In genomic region chr10:79780664-79781015, GRCm38 (mm10) we compare ENCODE assay signal across 8 mouse cellular contexts. TPM values are rescaled to one million over a fixed set of nuclear protein-coding genes. Genes with fewer than 3 reads are reported as not detected.
DNase-seq lines count a peak whose midpoint lies in the region; ATAC-seq and TF ChIP-seq lines count a peak whose summit lies in the region.

No protein-coding gene starts in this region.

- WGBS in heart, embryonic 14.5 days, result 2% methylated on average over 13 of the region's 13 CpGs
- WGBS in limb, embryonic 10.5 days, result 2% methylated on average over 13 of the region's 13 CpGs
- under 1% methylated on average over 13 of the region's 13 CpGs for WGBS in midbrain, embryonic 14.5 days

- ATAC-seq in heart, embryonic 14.5 days (ENCODE audit: insufficient number of reproducible peaks, insufficient read depth, low FRiP score, low read depth), result no peak
- ATAC-seq in midbrain, embryonic 14.5 days (ENCODE audit: low FRiP score, low TSS enrichment), result no peak; the same call in 1 of the 2 replicates
- no peak; the same call in 1 of the 2 replicates for ATAC-seq in erythroid progenitor cell, adult 5-6 weeks (replicated peaks; ENCODE audit: low FRiP score, poor library complexity, severe bottlenecking)

- H3K4me3 ChIP-seq in heart, embryonic 14.5 days (ENCODE audit: control insufficient read depth in 1 of 2, insufficient read depth in 1 of 2, low read depth in 1 of 2, low read length in 2 of 2), result peak overlapping the region; percentile 37 to 58
- H3K4me3 ChIP-seq in ES-E14 (ENCODE audit: insufficient read depth in 1 of 2, low read depth in 1 of 2, low read length in 2 of 2, poor library complexity in 1 of 2, severe bottlenecking in 1 of 2), result peak overlapping the region; percentile 65 to 69
- peak overlapping the region; percentile 22 for H3K4me3 ChIP-seq in embryonic fibroblast, embryonic 13.5 days (ENCODE audit: insufficient read depth, low read length)
- H3K4me3 ChIP-seq in limb, embryonic 10.5 days, result peak overlapping the region; percentile 54
- H3K4me3 ChIP-seq in midbrain, embryonic 14.5 days (replicated peaks; ENCODE audit: low read depth, low read length), result peak overlapping the region; percentile 40

- no peaks in the 10 kb centered on the region for H3K9me3 ChIP-seq in heart, embryonic 14.5 days (ENCODE audit: control insufficient read depth, low read length)
- no peaks in the 10 kb centered on the region for H3K9me3 ChIP-seq in ES-E14 (ENCODE audit: control insufficient read depth, insufficient read depth, low read depth, low read length)
- no peaks in the 10 kb centered on the region for H3K9me3 ChIP-seq in limb, embryonic 10.5 days (replicated peaks)
- H3K9me3 ChIP-seq in midbrain, embryonic 14.5 days (ENCODE audit: control insufficient read depth, low read length), result no peaks in the 10 kb centered on the region

- in situ Hi-C loops in ES-E14 (cut with MboI; ENCODE audit: low sequenced_read_pairs in 2 of 2, unreplicated experiment in 2 of 2), result no loop called here

- no peak for DNase-seq in heart, postnatal 25 days (ENCODE audit: low spot score)
- peak; percentile 93 for DNase-seq in ES-E14 (ENCODE audit: low read depth, low spot score)
- DNase-seq in limb, embryonic 10.5 days (ENCODE audit: low spot score), result no peak
- peak; percentile 64 for DNase-seq in midbrain, embryonic 14.5 days
- no peak for DNase-seq in cerebellum, adult 18-20 months

- peaks cover 16% of the 10 kb centered on the region for H3K27me3 ChIP-seq in heart, embryonic 14.5 days (ENCODE audit: control insufficient read depth, insufficient read depth, low read length)
- H3K27me3 ChIP-seq in limb, embryonic 10.5 days (ENCODE audit: low read depth, poor library complexity, severe bottlenecking), result peaks cover 88% of the 10 kb centered on the region
- H3K27me3 ChIP-seq in midbrain, embryonic 14.5 days (ENCODE audit: control insufficient read depth, insufficient read depth, low read length), result peaks cover 37% of the 10 kb centered on the region; the same call in 1 of the 2 replicates

- peak overlapping the region; percentile 83 for H3K4me2 ChIP-seq in heart, embryonic 14.5 days (ENCODE audit: low read length)
- H3K4me2 ChIP-seq in midbrain, embryonic 14.5 days (ENCODE audit: low read length), result peak overlapping the region; percentile 70

- no peak overlapping the region for H3K27ac ChIP-seq in heart, embryonic 14.5 days (replicated peaks in 1 of 2; ENCODE audit: control insufficient read depth in 1 of 2, insufficient read depth in 1 of 2, low read depth in 2 of 2, low read length in 2 of 2)
- no peak overlapping the region for H3K27ac ChIP-seq in ES-E14 (ENCODE audit: insufficient read depth, low read depth, low read length, poor library complexity, severe bottlenecking)
- H3K27ac ChIP-seq in embryonic fibroblast, embryonic 13.5 days (ENCODE audit: insufficient read depth, low read length), result no peak overlapping the region
- H3K27ac ChIP-seq in limb, embryonic 10.5 days, result peak overlapping the region; percentile 21; the same call in 1 of the 2 replicates
- no peak overlapping the region for H3K27ac ChIP-seq in midbrain, embryonic 14.5 days (replicated peaks; ENCODE audit: low read depth, low read length)

- peaks cover 21 to 33% of the 10 kb centered on the region in 2 experiments for H3K4me1 ChIP-seq in heart, embryonic 14.5 days (ENCODE audit: control insufficient read depth in 2 of 2, insufficient read depth in 2 of 2, low read length in 2 of 2)
- peaks cover 0 to 26% of the 10 kb centered on the region in 2 experiments; a peak in 2 of 4 replicates for H3K4me1 ChIP-seq in ES-E14 (ENCODE audit: control insufficient read depth in 2 of 2, insufficient read depth in 2 of 2, low read length in 2 of 2, poor library complexity in 1 of 2)
- peaks cover 4% of the 10 kb centered on the region; the same call in 1 of the 2 replicates for H3K4me1 ChIP-seq in embryonic fibroblast, embryonic 13.5 days (ENCODE audit: control insufficient read depth, insufficient read depth, low read length)
- H3K4me1 ChIP-seq in limb, embryonic 10.5 days, result peaks cover 49% of the 10 kb centered on the region
- H3K4me1 ChIP-seq in midbrain, embryonic 14.5 days (ENCODE audit: control insufficient read depth, insufficient read depth, low read length), result peaks cover 7% of the 10 kb centered on the region; the same call in 1 of the 2 replicates

- no peak for TF ChIP-seq POLR2A in embryonic fibroblast, embryonic 13.5 days (IDR thresholded peaks at IDR 0.05; ENCODE audit: low read depth, low read length)

- TF ChIP-seq CTCF in embryonic fibroblast, embryonic 13.5 days (IDR thresholded peaks at IDR 0.05; ENCODE audit: borderline replicate concordance, insufficient read depth, low read length), result no peak

- intact Hi-C loops in heart, postnatal 25 days (cut with DNase I), result no loop called here

- no peak overlapping the region for H3K9ac ChIP-seq in heart, embryonic 14.5 days (ENCODE audit: low read length)
- no peak overlapping the region for H3K9ac ChIP-seq in ES-E14 (ENCODE audit: insufficient read depth, low read depth, low read length, poor library complexity, severe bottlenecking)
- no peak overlapping the region for H3K9ac ChIP-seq in midbrain, embryonic 14.5 days (replicated peaks; ENCODE audit: low read length)

- H3K36me3 ChIP-seq in heart, embryonic 14.5 days (ENCODE audit: control insufficient read depth, insufficient read depth, low read length), result no peaks in the 10 kb centered on the region
- no peaks in the 10 kb centered on the region for H3K36me3 ChIP-seq in ES-E14 (ENCODE audit: control insufficient read depth, insufficient read depth, low read length, poor library complexity, severe bottlenecking)
- H3K36me3 ChIP-seq in limb, embryonic 10.5 days, result no peaks in the 10 kb centered on the region
- H3K36me3 ChIP-seq in midbrain, embryonic 14.5 days (ENCODE audit: control insufficient read depth, insufficient read depth, low read length), result no peaks in the 10 kb centered on the region

TF ChIP-seq in ES-E14, 5 proteins besides CTCF, POLR2A, EP300 and RAD21 (continues in another document):
- no peak for TF ChIP-seq HCFC1 (IDR thresholded peaks at IDR 0.05; ENCODE audit: borderline replicate concordance, insufficient read depth, low read length)

RNA-seq across cellular contexts. Expression of gene Fstl3, which starts 3.6 kb away (rescaled TPM):
- polyA plus RNA-seq in heart, embryonic 14.5 days (2014; fragmentation: Nextera tagmentation; extraction: Ambion mirVana), result 19.9 and 21.1 TPM in 2 replicates
- 1 to 10 TPM; 2.9 to 4.2 TPM for total RNA-seq in heart, postnatal 25 days (2021)
- total RNA-seq in ES-E14 (2012; rRNA removed), result 5.7 and 7.1 TPM in 2 replicates
- polyA plus RNA-seq in embryonic fibroblast, embryonic 13.5 days (2011; ENCODE audit: insufficient read length, low read depth, missing spikeins), result 21.9 and 42.7 TPM in 2 replicates
- polyA plus RNA-seq in limb, embryonic 10.5 days (2016; fragmentation: Nextera tagmentation; extraction: Ambion mirVana), result 1.8 and 2.3 TPM in 2 replicates
- polyA plus RNA-seq in midbrain, embryonic 14.5 days (2014; fragmentation: Nextera tagmentation; extraction: Ambion mirVana), result 0.80 and 1.5 TPM in 2 replicates
- 5.4 TPM in 1 of 2 replicates, not detected in the other for total RNA-seq in erythroid progenitor cell, adult 5-6 weeks (2015; ENCODE audit: low replicate concordance)
- total RNA-seq in erythroid progenitor cell, adult 5-6 weeks (2017; ENCODE audit: low replicate concordance), result 0.38 and 1.3 TPM in 2 replicates

RNA-seq across cellular contexts. Expression of gene Prss57, which starts 10.1 kb away (rescaled TPM):
- 0.08 TPM in 1 of 2 replicates, not detected in the other for polyA plus RNA-seq in heart, embryonic 14.5 days (2014; fragmentation: Nextera tagmentation; extraction: Ambion mirVana)
- not detected for total RNA-seq in heart, postnatal 25 days (2021)
- total RNA-seq in ES-E14 (2012; rRNA removed), result 0.27 and 0.37 TPM in 2 replicates
- polyA plus RNA-seq in embryonic fibroblast, embryonic 13.5 days (2011; ENCODE audit: insufficient read length, low read depth, missing spikeins), result not detected in 2 replicates
- polyA plus RNA-seq in limb, embryonic 10.5 days (2016; fragmentation: Nextera tagmentation; extraction: Ambion mirVana), result 0.19 TPM in 1 of 2 replicates, not detected in the other
- polyA plus RNA-seq in midbrain, embryonic 14.5 days (2014; fragmentation: Nextera tagmentation; extraction: Ambion mirVana), result 0.30 TPM in 1 of 2 replicates, not detected in the other
- total RNA-seq in erythroid progenitor cell, adult 5-6 weeks (2015; ENCODE audit: low replicate concordance), result 25.6 and 44.0 TPM in 2 replicates
- total RNA-seq in erythroid progenitor cell, adult 5-6 weeks (2017; ENCODE audit: low replicate concordance), result 1.1 and 6.5 TPM in 2 replicates

RNA-seq across cellular contexts. Expression of gene Palm, which starts 12.7 kb away (rescaled TPM):
- polyA plus RNA-seq in heart, embryonic 14.5 days (2014; fragmentation: Nextera tagmentation; extraction: Ambion mirVana), result 58.3 and 68.1 TPM in 2 replicates
- total RNA-seq in heart, postnatal 25 days (2021), result 10 to 100 TPM; 70.3 to 77.3 TPM
- 10.7 and 12.7 TPM in 2 replicates for total RNA-seq in ES-E14 (2012; rRNA removed)
- polyA plus RNA-seq in embryonic fibroblast, embryonic 13.5 days (2011; ENCODE audit: insufficient read length, low read depth, missing spikeins), result 45.2 and 54.0 TPM in 2 replicates
- 121 and 126 TPM in 2 replicates for polyA plus RNA-seq in limb, embryonic 10.5 days (2016; fragmentation: Nextera tagmentation; extraction: Ambion mirVana)
- polyA plus RNA-seq in midbrain, embryonic 14.5 days (2014; fragmentation: Nextera tagmentation; extraction: Ambion mirVana), result 270 and 307 TPM in 2 replicates
- 8.8 and 16.2 TPM in 2 replicates for total RNA-seq in erythroid progenitor cell, adult 5-6 weeks (2015; ENCODE audit: low replicate concordance)
- total RNA-seq in erythroid progenitor cell, adult 5-6 weeks (2017; ENCODE audit: low replicate concordance), result 2.0 and 9.2 TPM in 2 replicates

RNA-seq across cellular contexts. Expression of gene Rnf126, which starts 13.9 kb away (rescaled TPM):
- polyA plus RNA-seq in heart, embryonic 14.5 days (2014; fragmentation: Nextera tagmentation; extraction: Ambion mirVana), result 54.4 and 62.5 TPM in 2 replicates
- total RNA-seq in heart, postnatal 25 days (2021), result 10 to 100 TPM; 21.2 to 22.8 TPM
- 66.7 and 70.8 TPM in 2 replicates for total RNA-seq in ES-E14 (2012; rRNA removed)
- 38.4 and 39.5 TPM in 2 replicates for polyA plus RNA-seq in embryonic fibroblast, embryonic 13.5 days (2011; ENCODE audit: insufficient read length, low read depth, missing spikeins)
- 141 and 151 TPM in 2 replicates for polyA plus RNA-seq in limb, embryonic 10.5 days (2016; fragmentation: Nextera tagmentation; extraction: Ambion mirVana)
- 92.8 and 94.6 TPM in 2 replicates for polyA plus RNA-seq in midbrain, embryonic 14.5 days (2014; fragmentation: Nextera tagmentation; extraction: Ambion mirVana)
- total RNA-seq in erythroid progenitor cell, adult 5-6 weeks (2015; ENCODE audit: low replicate concordance), result 40.0 and 58.7 TPM in 2 replicates
- 18.3 and 19.4 TPM in 2 replicates for total RNA-seq in erythroid progenitor cell, adult 5-6 weeks (2017; ENCODE audit: low replicate concordance)

RNA-seq across cellular contexts. Expression of gene Fgf22, which starts 25.8 kb away (rescaled TPM):
- polyA plus RNA-seq in heart, embryonic 14.5 days (2014; fragmentation: Nextera tagmentation; extraction: Ambion mirVana), result 0.12 and 0.38 TPM in 2 replicates
- total RNA-seq in heart, postnatal 25 days (2021), result not detected
- total RNA-seq in ES-E14 (2012; rRNA removed), result 1.5 and 1.9 TPM in 2 replicates
- 0.23 TPM in 1 of 2 replicates, not detected in the other for polyA plus RNA-seq in embryonic fibroblast, embryonic 13.5 days (2011; ENCODE audit: insufficient read length, low read depth, missing spikeins)
- polyA plus RNA-seq in limb, embryonic 10.5 days (2016; fragmentation: Nextera tagmentation; extraction: Ambion mirVana), result 0.28 and 0.65 TPM in 2 replicates
- polyA plus RNA-seq in midbrain, embryonic 14.5 days (2014; fragmentation: Nextera tagmentation; extraction: Ambion mirVana), result 0.87 and 1.0 TPM in 2 replicates
- total RNA-seq in erythroid progenitor cell, adult 5-6 weeks (2015; ENCODE audit: low replicate concordance), result not detected in 2 replicates
- total RNA-seq in erythroid progenitor cell, adult 5-6 weeks (2017; ENCODE audit: low replicate concordance), result not detected in 2 replicates

Comparison
In these comparisons a context has a peak if more than half of its experiments do, and no peak if none do; other contexts are left out.
1. DNase-seq: peak in ES-E14 (single experiment) and midbrain, embryonic 14.5 days (single experiment); none in heart, postnatal 25 days (single experiment), limb, embryonic 10.5 days (single experiment) and cerebellum, adult 18-20 months (0 of 2).
2. Peak in every context shown above with its lines, with median percentiles within 50 percentile points of each other: H3K4me3 ChIP-seq.